Mouse (Mus musculus) liver, embryonic 11.5 days (tissue): Measurements from ENCODE around the gene Endou. TPM values are rescaled to one million over a fixed set of nuclear protein-coding genes. Genes with fewer than 3 reads are reported as not detected.

Experiments
- ATAC-seq: fragments of 200-750 bp; cut with Nextera tagmentation; replicated peaks from 2 replicates; pipeline ENCODE4 v1.8.0; 2017; ENCODE audit warnings: moderate number of reproducible peaks, mild to moderate bottlenecking, moderate TSS enrichment, moderate library complexity; ENCODE audit not compliant: low FRiP score
- DNase-seq: peaks from one replicate; pipeline ENCODE4 v3.0.0-alpha.2; 2017; ENCODE audit warnings: low spot score
- H3K27ac ChIP-seq: fragments of 300-500 bp; sonication (generic); 2 replicates; pipeline ENCODE4 v1.5.1; 2014; ENCODE audit warnings: mild to moderate bottlenecking, low read depth, low read length, control low read depth
- H3K27me3 ChIP-seq: fragments of 300-500 bp; sonication (generic); replicated peaks from 2 replicates; pipeline ENCODE4 v1.6.1; 2014; ENCODE audit warnings: low read length, mixed read lengths; ENCODE audit not compliant: control insufficient read depth, insufficient read depth
- H3K36me3 ChIP-seq: fragments of 300-500 bp; sonication (generic); 2 replicates; pipeline ENCODE4 v1.6.1; 2014; ENCODE audit warnings: mild to moderate bottlenecking, low read length, moderate library complexity, mixed read lengths; ENCODE audit not compliant: control insufficient read depth, insufficient read depth
- H3K4me1 ChIP-seq: fragments of 300-500 bp; sonication (generic); replicated peaks from 2 replicates; pipeline ENCODE4 v1.6.1; 2014; ENCODE audit warnings: low read length, mixed read lengths; ENCODE audit not compliant: control insufficient read depth, insufficient read depth
- H3K4me2 ChIP-seq: fragments of 300-500 bp; sonication (generic); 2 replicates; pipeline ENCODE4 v1.6.1; 2014; ENCODE audit warnings: mild to moderate bottlenecking, control low read depth, moderate library complexity
- H3K4me3 ChIP-seq: fragments of 300-500 bp; sonication (generic); 2 replicates; pipeline ENCODE4 v1.5.1; 2014; ENCODE audit warnings: low read depth, low read length, control low read depth
- H3K9ac ChIP-seq: fragments of 300-500 bp; sonication (generic); 2 replicates; pipeline ENCODE4 v1.6.1; 2014; ENCODE audit warnings: low read depth, low read length, control low read depth
- H3K9me3 ChIP-seq: fragments of 300-500 bp; sonication (generic); 2 replicates; pipeline ENCODE4 v1.6.1; 2016; ENCODE audit warnings: low read length, inconsistent platforms, mixed read lengths; ENCODE audit not compliant: control insufficient read depth
- WGBS: fragments of 180-500 bp; shearing (Covaris S2); extraction: QIAGEN DNeasy Blood & Tissue Kit; methylation state at CpG from one replicate; pipeline ENCODE4 v1.1.7; 2014; 5-methylcytosine and 5-hydroxymethylcytosine counted together
- polyA plus RNA-seq: library from polyadenylated mRNA; unstranded; fragments of >200 nt; fragmentation: Nextera tagmentation; extraction: Ambion mirVana; gene quantifications from 2 replicates; pipeline ENCODE4 v1.2.1, GENCODE M21; 2014

The Endou gene
- polyA plus RNA-seq, 1 experiment from 2014 or later, result not detected

DNA sequence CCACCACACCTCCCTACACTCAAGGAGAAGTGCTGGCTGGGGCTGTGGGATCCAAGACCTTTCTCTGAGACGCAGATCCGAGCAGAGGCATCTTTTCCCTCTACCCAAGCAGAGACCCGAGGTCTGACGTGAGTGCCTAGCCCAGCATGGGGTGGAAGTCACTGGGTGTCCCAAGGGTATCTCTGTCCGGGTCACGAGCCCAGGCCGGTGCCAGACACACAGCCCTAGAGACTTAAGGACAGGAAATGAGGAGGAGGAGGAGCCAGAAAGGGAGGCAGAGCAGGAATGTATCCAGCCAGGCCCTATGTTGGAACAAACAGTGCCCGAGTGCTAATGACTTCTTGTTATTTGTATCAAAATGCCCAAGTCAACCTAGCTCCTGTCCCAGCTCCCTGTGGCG lies 31.6 kb upstream of the Endou start:
- WGBS, result 61% methylated on average over 9 of the region's 9 CpGs
- Histone ChIP-seq H3K9ac (no peak overlapping the region), H3K9me3 (no peaks in the 10 kb centered on the region), H3K4me2 (no peak overlapping the region), H3K27ac (no peak overlapping the region), H3K4me1 (peaks cover 13% of the 10 kb centered on the region), H3K27me3 (peaks cover 31% of the 10 kb centered on the region), H3K36me3 (no peaks in the 10 kb centered on the region), H3K4me3 (no peak overlapping the region)
- no peak for DNase-seq
- no peak for ATAC-seq

DNA sequence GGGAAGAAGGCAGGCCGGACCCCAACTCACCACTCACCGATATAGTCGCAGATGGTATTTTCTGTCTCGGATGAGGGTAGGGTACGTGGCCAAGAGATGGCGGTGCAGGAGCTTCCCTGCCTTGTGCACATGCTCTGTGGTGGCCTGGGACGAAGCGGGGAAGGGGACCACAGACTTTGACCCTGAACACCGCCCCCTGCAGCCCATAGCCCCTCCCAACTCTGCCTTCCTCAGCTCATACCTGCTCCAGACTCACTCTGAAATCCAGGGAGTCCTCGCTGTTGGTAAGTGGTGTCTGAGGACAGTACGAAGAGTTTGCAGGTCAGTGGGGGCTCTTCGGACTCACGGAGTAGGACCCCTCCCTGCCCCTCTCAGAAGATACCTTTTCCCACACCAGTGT lies 30.3 kb upstream of the Endou start:
- H3K4me2 ChIP-seq, result peak overlapping the region; percentile 40; the same call in 1 of the 2 replicates
- H3K4me1 ChIP-seq, result peaks cover 2% of the 10 kb centered on the region; the same call in 1 of the 2 replicates
- no peaks in the 10 kb centered on the region for H3K36me3 ChIP-seq
- no peak overlapping the region for H3K9ac ChIP-seq
- DNase-seq (no peak), ATAC-seq (0 out of 2 replicates have a peak, but pooled peaks have one; percentile 13)
- H3K4me3 ChIP-seq, result peak overlapping the region; percentile 25; the same call in 1 of the 2 replicates
- H3K27me3 ChIP-seq, result peaks cover 19% of the 10 kb centered on the region
- H3K27ac ChIP-seq, result no peak overlapping the region
- no peaks in the 10 kb centered on the region for H3K9me3 ChIP-seq
- 59% methylated on average over 13 of the region's 13 CpGs for WGBS

DNA sequence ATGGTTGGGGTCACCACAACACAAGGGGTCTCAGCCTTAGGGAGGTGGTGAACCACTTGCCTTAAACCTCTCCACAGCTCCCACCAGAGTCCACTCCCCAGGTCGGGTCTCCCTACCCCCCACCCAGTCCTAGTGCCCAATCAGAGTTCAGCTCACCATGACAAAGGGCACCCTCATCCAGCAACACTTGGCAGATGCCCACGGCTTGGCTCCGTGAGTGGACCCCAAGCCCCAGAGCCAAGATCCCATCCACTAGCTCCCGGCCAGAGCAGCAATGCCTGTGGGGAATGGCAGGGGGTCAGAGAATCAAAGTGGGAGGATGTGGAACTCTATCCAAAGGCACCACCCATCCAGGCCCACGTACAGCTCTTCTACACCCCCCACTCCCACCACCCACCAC lies 29.8 kb upstream of the Endou start:
- Histone ChIP-seq H3K9ac (no peak overlapping the region), H3K27me3 (peaks cover 14% of the 10 kb centered on the region), H3K27ac (no peak overlapping the region), H3K4me3 (peak overlapping the region; percentile 25; the same call in 1 of the 2 replicates), H3K4me2 (peak overlapping the region; percentile 40; the same call in 1 of the 2 replicates), H3K36me3 (no peaks in the 10 kb centered on the region), H3K9me3 (no peaks in the 10 kb centered on the region), H3K4me1 (peaks cover 2% of the 10 kb centered on the region; the same call in 1 of the 2 replicates)
- ATAC-seq (no peak), DNase-seq (no peak)
- 72% methylated on average over 5 of the region's 5 CpGs for WGBS

DNA sequence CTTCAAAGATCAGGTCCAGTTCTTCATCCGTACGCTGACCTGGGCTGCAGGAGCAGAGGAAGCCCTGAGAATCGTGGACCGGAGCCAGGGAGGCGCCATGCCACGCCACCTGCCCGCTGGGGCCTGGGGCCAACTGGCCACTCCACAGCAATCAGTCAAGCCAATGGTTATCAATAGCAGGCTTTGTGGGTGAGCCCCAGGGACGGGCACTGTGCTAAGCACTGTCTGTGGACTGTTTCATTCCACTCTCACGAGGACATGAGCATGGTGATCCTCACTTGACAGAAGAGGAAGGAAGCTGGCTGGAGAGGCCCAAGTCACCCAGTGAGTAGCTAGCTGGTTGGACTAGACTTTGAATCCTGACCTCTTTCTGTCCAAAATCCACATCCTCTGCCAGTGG lies 28.9 kb upstream of the Endou start:
- ATAC-seq (no peak), DNase-seq (no peak)
- no peak overlapping the region for H3K9ac ChIP-seq
- H3K36me3 ChIP-seq, result no peaks in the 10 kb centered on the region; the same call in 1 of the 2 replicates
- no peak overlapping the region for H3K27ac ChIP-seq
- H3K4me3 ChIP-seq, result no peak overlapping the region
- H3K27me3 ChIP-seq, result peaks cover 6% of the 10 kb centered on the region
- no peak overlapping the region for H3K4me2 ChIP-seq
- H3K4me1 ChIP-seq, result peaks cover 2% of the 10 kb centered on the region; the same call in 1 of the 2 replicates
- H3K9me3 ChIP-seq, result no peaks in the 10 kb centered on the region
- 78% methylated on average over 9 of the region's 9 CpGs for WGBS

DNA sequence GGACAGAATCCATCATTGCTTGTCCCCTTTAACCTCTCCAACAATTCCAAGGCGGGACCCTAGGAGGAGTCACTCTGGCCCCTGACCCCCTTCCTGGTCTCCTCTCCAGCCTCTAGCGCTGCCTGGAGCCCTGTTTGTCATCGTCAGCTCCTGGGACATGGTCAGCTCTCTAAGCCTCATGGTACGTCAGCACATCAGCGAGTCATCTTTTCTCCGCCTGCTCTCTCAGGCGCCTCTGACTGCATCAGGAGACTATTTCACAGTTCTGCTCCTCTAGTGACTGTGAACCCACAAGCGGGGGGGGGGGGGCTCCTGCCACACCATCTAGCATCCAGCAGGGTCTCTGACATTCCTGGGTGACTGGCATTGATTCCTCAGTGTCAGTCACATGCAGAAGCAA lies 24.2 kb upstream of the Endou start:
- Histone ChIP-seq H3K9ac (no peak overlapping the region), H3K9me3 (no peaks in the 10 kb centered on the region), H3K4me3 (no peak overlapping the region), H3K27ac (no peak overlapping the region), H3K27me3 (no peaks in the 10 kb centered on the region), H3K4me2 (no peak overlapping the region), H3K4me1 (peaks cover 4% of the 10 kb centered on the region; the same call in 1 of the 2 replicates), H3K36me3 (no peaks in the 10 kb centered on the region; the same call in 1 of the 2 replicates)
- ATAC-seq (no peak), DNase-seq (no peak)
- 51% methylated on average over 8 of the region's 8 CpGs for WGBS

DNA sequence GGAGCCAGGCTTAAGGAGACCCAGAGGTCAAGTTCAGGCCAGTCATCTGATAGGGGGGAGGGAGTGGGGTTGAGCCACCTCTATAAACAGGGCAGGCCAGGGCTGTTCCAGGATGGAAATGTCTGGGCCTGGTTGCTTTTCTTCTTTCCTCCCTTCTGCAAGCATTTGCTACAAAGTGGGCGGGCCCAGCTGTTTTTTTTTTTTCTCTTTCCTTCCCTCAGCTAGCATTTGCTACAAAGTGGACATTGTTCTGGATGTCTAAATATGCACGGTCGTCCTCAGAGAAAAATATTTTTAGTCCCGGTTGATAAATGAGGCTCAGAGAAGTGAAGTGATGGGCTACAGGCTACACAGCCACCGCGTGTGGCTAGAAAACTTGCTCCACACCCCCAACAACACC lies 23.3 kb upstream of the Endou start:
- 76% methylated on average over 6 of the region's 6 CpGs for WGBS
- no peak for DNase-seq
- H3K27ac ChIP-seq, result no peak overlapping the region

DNA sequence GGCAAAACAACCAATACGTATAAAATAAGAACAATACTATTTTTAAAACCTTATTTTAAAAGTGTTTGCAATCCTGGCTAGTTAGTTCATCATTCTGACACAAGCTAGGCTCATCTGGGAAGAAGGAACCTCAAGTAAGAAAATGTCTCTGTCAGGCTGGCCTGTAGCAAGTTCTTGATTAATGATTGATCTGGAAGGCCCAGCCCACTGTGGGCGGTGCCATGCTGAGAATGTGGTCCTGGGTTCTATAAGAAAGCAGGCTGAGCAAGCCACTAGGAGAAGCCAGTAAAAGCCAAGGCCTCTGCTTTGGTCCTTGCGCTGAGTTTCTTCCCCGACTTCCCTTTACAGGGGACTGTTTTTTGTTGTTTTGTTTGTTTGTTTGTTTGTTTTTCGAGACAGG lies 21.4 kb upstream of the Endou start:
- Histone ChIP-seq H3K4me1 (peaks cover 11% of the 10 kb centered on the region), H3K9me3 (no peaks in the 10 kb centered on the region), H3K27me3 (no peaks in the 10 kb centered on the region), H3K27ac (no peak overlapping the region), H3K4me2 (no peak overlapping the region), H3K36me3 (no peaks in the 10 kb centered on the region; the same call in 1 of the 2 replicates), H3K4me3 (no peak overlapping the region), H3K9ac (no peak overlapping the region)
- DNase-seq (no peak), ATAC-seq (no peak)
- 84% methylated on average over 5 of the region's 5 CpGs for WGBS

More for the DNA sequence above, 23.3 kb upstream of the Endou start:
- Histone ChIP-seq H3K4me3 (no peak overlapping the region), H3K9ac (no peak overlapping the region), H3K4me2 (no peak overlapping the region), H3K36me3 (no peaks in the 10 kb centered on the region; the same call in 1 of the 2 replicates), H3K9me3 (no peaks in the 10 kb centered on the region), H3K27me3 (no peaks in the 10 kb centered on the region), H3K4me1 (peaks cover 3% of the 10 kb centered on the region; the same call in 1 of the 2 replicates)
- ATAC-seq, result no peak

DNA sequence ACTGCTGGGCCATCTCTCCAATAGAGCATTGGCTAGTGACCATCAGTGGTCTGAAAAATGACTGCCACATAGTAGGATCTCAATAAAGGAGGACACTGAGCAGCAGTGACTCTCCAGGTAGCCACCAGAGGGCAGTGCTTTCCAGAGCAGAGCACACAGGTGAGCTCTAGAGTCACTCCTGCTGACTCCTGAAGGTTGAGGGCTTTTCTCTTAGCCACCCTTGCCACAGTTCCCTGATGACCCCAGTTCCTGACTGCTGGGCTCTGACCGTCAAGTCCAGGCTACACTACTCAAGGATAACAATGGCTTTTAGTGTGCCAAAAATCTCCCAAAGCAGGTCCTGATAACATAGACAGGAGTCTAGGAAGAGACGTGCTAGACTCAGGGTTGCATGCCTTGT lies 20.5 kb upstream of the Endou start:
- Histone ChIP-seq H3K27me3 (no peaks in the 10 kb centered on the region), H3K27ac (no peak overlapping the region), H3K9ac (no peak overlapping the region), H3K4me1 (peaks cover 12% of the 10 kb centered on the region), H3K4me3 (no peak overlapping the region), H3K4me2 (no peak overlapping the region), H3K36me3 (no peaks in the 10 kb centered on the region; the same call in 1 of the 2 replicates), H3K9me3 (no peaks in the 10 kb centered on the region)
- 80% methylated on average over 2 of the region's 2 CpGs for WGBS
- DNase-seq, result no peak
- ATAC-seq, result no peak

DNA sequence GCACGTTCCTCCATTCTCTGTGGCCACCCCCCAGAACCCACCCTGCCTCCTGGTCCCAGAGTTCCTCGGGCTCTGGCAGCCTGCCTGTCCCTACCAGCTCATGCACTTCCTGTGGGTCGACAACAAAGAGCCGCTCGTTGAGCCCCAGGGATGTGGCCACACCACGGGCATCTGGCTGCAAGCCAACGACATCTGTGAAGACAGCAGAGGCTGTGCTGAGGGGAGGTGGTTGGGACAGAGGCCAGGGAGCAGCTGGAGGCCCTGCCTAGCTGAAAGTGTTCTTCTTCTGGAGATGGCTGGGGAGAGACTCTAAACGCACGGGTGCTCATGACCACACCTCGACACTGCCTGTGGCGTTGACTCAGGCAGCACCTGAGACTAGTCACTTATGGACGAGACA lies 19.6 kb upstream of the Endou start:
- no peaks in the 10 kb centered on the region; the same call in 1 of the 2 replicates for H3K36me3 ChIP-seq
- no peak overlapping the region for H3K4me2 ChIP-seq
- H3K9ac ChIP-seq, result no peak overlapping the region
- no peaks in the 10 kb centered on the region for H3K9me3 ChIP-seq
- DNase-seq (no peak), ATAC-seq (no peak)
- peaks cover 14% of the 10 kb centered on the region for H3K4me1 ChIP-seq
- H3K27ac ChIP-seq, result no peak overlapping the region
- H3K27me3 ChIP-seq, result no peaks in the 10 kb centered on the region
- H3K4me3 ChIP-seq, result no peak overlapping the region
- WGBS, result 51% methylated on average over 12 of the region's 12 CpGs
